Mouse (Mus musculus): ENCODE measurements around the gene Tubb2b. TPM values are rescaled to one million over a fixed set of nuclear protein-coding genes. Genes with fewer than 3 reads are reported as not detected.
A peak's percentile ranks its signal among the peaks of the same experiment; 100 is the strongest.
"Not testable (repeated sequence)": the region's sequence is repeated elsewhere in the genome, so short reads cannot be mapped to it uniquely, and the experiment has no call there.

Gene Tubb2b
- polyA plus RNA-seq, 1 experiment = 1.7 TPM

DNA sequence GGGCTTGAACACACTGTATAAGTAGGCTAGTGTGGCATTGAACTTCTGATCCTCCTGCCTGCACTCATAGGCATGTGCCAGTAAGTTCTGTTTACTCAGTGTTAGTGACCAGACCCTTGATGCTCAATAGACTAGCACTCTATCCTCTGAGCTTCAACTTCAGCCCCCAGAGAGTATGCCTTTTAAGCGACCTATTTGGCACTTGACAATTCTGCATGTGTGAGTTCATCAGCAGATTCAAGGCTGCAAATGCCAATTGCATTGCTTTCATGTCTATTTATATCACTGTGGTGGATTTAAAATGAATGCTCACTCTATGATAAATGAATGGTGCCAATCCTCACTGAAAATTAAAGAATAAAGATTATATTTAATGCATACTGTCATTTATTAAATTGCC lies 24.9 kb downstream of the Tubb2b start:
- Histone ChIP-seq H3K4me3 (ENCODE audit: insufficient read depth, low read depth, low read length) (no peak overlapping the region), H3K27ac (replicated peaks; ENCODE audit: low read depth, low read length) (no peak overlapping the region), H3K4me1 (ENCODE audit: control insufficient read depth, insufficient read depth, insufficient read length, low read length) (no peaks in the 10 kb centered on the region; the same call in 1 of the 2 replicates)

DNA sequence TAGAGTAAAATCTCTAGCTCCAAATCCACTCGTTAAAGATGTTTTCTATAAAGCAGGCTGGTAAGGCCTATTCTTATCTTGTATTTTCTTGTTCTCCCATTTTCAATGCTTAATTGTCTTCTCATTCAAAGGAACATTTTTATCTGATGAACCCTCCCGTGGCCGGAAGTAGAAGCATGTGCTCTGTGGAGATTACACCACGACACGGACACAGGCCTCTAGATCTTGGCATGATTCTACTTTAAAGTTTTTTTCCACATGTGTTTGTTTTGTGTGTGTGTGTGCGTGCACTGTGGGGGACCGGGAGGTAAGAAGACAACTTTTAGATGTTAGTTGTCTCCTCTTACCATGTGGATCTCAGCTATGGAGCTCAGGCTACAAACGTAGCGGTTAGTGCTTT lies 28.4 kb downstream of the Tubb2b start:
- Histone ChIP-seq H3K4me1 (ENCODE audit: control insufficient read depth, insufficient read depth, insufficient read length, low read length) (peaks cover 3% of the 10 kb centered on the region), H3K4me3 (ENCODE audit: insufficient read depth, low read depth, low read length) (no peak overlapping the region), H3K27ac (replicated peaks; ENCODE audit: low read depth, low read length) (0 out of 2 replicates have a peak overlapping the region, but pooled peaks have one; percentile 8)

DNA sequence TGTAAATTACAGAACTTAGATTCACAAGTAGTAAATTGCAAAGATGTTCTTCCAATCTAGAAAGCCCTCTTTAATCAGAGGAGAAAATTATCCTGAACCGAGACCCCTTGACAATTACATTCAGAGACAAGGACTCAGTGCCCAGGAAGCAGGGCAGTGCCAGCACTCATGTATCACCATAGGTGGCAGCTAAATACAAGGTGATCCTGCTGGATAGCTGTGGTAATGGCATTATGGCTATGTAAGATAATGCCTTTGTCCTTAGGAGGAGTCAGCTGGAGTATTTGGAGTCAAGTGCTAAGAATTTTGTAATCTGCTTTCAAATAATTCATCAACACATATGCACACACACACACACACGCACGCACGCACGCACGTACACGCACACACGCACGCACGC lies 29.0 kb downstream of the Tubb2b start:
- Histone ChIP-seq H3K4me1 (ENCODE audit: control insufficient read depth, insufficient read depth, insufficient read length, low read length) (peaks cover 5% of the 10 kb centered on the region), H3K27ac (replicated peaks; ENCODE audit: low read depth, low read length) (peak overlapping the region; percentile 29; the same call in 1 of the 2 replicates), H3K4me3 (ENCODE audit: insufficient read depth, low read depth, low read length) (no peak overlapping the region)

DNA sequence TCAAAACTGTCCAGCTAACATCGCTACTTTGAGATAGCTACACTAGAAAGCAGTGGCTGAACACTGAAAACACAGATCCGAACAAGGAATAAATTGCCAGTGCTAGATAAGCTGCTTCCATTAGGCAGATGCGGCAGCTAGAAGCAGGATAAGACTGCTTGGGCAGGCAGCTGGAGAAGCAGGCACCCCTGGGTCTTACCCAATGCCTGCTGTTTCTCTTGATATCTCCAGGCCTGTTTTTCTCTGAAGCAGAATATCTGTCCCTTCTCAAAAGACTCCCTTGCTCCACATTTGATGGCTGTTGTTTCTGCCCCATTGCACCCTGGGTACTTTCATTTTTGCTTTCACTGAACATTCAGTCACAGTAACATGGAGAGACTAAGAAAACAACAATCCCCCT lies 29.5 kb downstream of the Tubb2b start:
- H3K4me1 ChIP-seq (ENCODE audit: control insufficient read depth, insufficient read depth, insufficient read length, low read length) = peaks cover 5% of the 10 kb centered on the region
- no peak overlapping the region for H3K27ac ChIP-seq (replicated peaks; ENCODE audit: low read depth, low read length)
- no peak overlapping the region for H3K4me3 ChIP-seq (ENCODE audit: insufficient read depth, low read depth, low read length)

DNA sequence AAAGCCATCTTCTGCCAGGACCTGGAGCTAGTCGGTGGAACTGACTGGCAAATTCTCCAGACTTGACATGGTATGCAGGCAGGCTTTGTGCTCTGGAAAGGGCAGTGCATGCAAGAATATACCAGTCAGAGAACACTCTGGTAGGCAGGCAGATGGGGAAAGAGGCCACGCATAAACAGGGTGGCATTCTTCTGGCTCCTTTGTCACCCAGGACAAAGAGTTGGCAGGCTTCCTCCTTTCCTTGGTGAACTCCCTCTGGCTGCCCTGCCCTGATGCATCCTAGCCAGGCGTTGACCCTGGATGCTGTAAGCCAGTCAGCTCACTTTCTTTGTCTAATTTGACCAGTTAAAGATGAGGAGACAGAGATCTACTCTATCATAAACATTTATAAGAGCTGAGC lies 33.2 kb downstream of the Tubb2b start:
- Histone ChIP-seq H3K27ac (replicated peaks; ENCODE audit: low read depth, low read length) (peak overlapping the region; percentile 6), H3K4me3 (ENCODE audit: insufficient read depth, low read depth, low read length) (no peak overlapping the region)

DNA sequence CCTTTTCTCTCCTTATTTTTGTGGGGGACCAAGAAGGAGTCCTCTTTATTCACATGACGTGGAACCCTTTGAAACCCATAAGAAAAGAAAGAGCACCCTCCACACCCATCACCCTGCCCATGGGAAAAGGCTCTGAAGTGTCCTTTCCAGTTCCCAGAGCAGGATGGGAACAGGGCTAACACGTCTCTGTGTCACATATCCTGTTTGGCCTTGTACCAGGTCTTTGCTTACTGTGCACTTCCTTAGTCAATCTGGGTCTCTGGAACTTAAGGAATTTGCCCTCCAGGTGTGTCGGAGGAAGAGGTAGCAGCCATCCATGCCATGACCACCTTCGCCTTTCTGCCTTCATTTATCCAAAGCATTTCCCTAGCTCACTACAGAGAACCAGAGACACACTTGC lies 33.8 kb downstream of the Tubb2b start:
- peak overlapping the region; percentile 86 for H3K27ac ChIP-seq (replicated peaks; ENCODE audit: low read depth, low read length)
- H3K4me3 ChIP-seq (ENCODE audit: insufficient read depth, low read depth, low read length) = no peak overlapping the region
- H3K4me1 ChIP-seq (ENCODE audit: control insufficient read depth, insufficient read depth, insufficient read length, low read length) = peaks cover 9% of the 10 kb centered on the region

More for the DNA sequence above, 33.2 kb downstream of the Tubb2b start:
- peaks cover 9% of the 10 kb centered on the region for H3K4me1 ChIP-seq (ENCODE audit: control insufficient read depth, insufficient read depth, insufficient read length, low read length)

DNA sequence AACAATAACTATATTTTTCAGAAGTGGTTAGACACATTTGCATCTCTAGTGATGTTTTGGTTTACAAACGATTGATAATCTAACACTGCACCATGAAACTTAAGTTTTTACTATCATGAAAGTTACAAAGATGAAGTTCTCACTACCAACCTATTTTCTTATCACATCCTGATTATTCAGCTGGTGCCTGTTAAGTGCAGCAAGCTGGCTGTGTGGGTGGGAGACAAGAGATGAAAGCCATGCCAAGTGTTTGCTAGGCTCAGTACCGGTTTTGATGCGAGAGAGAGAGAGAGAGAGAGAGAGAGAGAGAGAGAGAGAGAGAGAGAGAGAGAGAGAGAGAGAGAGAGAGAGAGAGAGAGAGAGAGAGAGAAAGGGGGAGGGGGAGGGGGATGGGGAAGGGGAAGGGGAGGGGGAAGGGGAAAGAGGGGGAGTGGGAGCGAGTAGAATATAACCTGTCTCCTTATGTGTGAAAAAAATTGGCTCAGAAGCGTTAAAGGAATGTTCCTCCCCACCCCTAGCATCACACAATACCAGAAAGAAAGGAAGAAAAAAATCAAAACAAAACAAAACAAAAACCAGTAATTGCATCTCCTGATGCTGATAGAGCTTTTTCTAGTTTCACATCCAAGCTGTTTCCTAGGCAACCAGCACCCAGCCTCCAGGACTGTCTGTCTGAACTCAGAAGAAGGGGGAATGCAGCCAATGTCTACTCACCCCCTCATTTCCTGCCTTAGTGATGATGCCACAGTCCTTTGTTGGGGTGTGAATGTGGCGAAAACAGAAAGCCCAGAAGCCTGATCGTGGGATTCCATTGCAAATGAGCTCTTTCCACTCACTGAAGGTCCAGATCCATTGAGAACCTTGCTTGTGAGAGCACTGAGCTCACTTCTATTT lies 34.5 kb downstream of the Tubb2b start:
- Histone ChIP-seq H3K4me3 (ENCODE audit: insufficient read depth, low read depth, low read length) (no peak overlapping the region), H3K27ac (replicated peaks; ENCODE audit: low read depth, low read length) (peak overlapping the region; percentile 86), H3K4me1 (ENCODE audit: control insufficient read depth, insufficient read depth, insufficient read length, low read length) (peaks cover 9% of the 10 kb centered on the region; the same call in 1 of the 2 replicates)

DNA sequence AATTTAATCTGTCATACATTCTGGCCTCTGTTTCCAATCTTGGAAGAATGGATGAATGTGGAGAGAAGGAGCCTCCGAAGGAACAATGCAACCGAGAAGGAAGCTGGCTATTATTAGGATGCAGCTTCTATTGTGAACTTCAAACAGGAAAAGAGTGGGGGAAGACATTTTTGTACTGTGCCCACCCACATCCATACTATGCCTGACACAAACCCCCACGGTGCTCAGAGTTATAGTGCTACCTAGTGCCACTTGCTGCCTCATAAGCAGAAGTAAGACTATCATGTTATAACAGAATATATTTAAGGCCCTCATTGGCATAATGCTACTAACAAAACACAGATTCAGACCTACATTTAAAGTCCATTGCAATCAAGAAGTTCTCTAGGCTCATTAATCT lies 40.9 kb downstream of the Tubb2b start:
- Histone ChIP-seq H3K4me1 (ENCODE audit: control insufficient read depth, insufficient read depth, insufficient read length, low read length) (peaks cover 5% of the 10 kb centered on the region; the same call in 1 of the 2 replicates), H3K27ac (replicated peaks; ENCODE audit: low read depth, low read length) (peak overlapping the region; percentile 41; the same call in 1 of the 2 replicates), H3K4me3 (ENCODE audit: insufficient read depth, low read depth, low read length) (no peak overlapping the region)

DNA sequence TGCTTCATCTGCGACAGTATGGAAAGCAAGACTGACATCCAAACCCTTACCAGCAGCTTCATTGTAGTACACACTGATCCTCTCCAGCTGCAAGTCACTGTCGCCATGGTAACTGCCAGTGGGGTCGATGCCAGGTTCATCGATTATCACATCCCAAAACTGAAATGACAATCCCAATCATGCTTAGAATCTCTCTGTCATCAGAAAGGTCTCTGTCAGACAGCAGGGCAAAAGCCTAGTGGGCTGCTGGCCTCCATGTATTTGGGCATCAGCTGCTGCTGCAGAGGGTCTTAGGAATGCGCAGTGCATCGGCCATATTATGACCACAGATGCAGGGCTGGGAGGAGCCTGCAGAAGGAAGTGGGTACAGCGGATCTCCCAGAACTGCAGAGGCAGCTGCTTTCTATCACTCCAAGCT lies 41.4 kb downstream of the Tubb2b start:
- Histone ChIP-seq H3K4me3 (ENCODE audit: insufficient read depth, low read depth, low read length) (0 out of 2 replicates have a peak overlapping the region, but pooled peaks have one; percentile 13), H3K27ac (replicated peaks; ENCODE audit: low read depth, low read length) (peak overlapping the region; percentile 33; the same call in 1 of the 2 replicates), H3K4me1 (ENCODE audit: control insufficient read depth, insufficient read depth, insufficient read length, low read length) (peaks cover 5% of the 10 kb centered on the region)

DNA sequence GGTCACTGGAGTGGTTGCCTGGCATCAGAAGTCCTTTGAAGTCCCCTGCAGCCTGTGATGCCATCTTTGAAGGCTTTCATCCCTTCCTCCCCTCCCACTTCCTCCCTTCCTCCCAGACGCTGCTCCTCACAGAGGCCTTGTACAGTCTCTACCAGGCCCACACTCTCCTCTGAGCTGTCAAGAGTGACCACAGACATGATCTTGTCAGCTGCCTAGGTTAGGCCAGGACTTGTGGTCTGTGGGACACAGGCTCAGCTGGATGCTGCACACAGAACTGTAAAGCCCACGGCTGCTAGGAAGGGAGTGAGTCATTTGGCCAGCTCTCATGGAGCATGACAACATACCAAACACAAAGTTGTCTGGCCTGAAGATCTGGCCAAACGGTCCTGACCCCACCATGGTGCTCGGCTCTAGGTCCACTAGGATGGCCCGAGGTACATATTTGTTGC lies 42.0 kb downstream of the Tubb2b start:
- H3K4me3 ChIP-seq (ENCODE audit: insufficient read depth, low read depth, low read length); H3K27ac ChIP-seq (replicated peaks; ENCODE audit: low read depth, low read length); H3K4me1 ChIP-seq (ENCODE audit: control insufficient read depth, insufficient read depth, insufficient read length, low read length): not testable (repeated sequence)

DNA sequence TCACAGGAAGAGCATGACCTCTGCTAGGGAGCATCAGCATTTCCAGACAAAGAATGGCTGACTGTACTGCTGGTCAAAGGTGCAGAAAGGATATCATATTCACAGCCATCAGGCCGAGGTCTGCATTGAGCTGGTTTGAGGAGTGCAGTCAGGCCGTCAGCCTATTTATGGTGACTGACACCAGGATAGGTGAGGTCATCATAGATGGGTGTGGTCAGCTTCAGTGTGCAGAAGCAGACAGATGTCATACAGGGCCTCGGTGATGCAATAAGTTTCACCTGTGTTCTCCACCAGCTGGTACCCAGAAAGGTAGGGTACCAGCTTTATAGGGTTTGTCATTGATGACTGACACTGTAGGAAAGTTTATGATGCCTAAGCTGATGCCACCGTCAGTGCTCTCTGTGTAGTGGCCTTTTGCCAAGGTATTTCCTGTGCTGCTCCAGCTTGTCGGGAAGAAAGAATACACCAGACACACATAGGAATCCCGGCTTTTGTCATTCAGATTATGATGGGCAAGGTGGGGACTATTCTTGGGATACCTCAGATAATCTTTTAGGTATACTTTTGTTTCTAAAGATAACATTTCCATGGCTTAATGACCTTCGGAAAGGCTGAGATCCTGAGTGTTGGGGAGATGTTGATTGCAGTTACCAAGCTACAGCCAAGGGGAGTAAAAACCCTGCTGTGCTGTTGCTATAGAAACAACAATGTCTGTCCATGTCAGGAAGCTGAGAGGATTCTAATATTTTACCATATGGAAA lies 43.0 kb downstream of the Tubb2b start:
- Histone ChIP-seq H3K27ac (replicated peaks; ENCODE audit: low read depth, low read length) (peak overlapping the region; percentile 18), H3K4me3 (ENCODE audit: insufficient read depth, low read depth, low read length) (no peak overlapping the region), H3K4me1 (ENCODE audit: control insufficient read depth, insufficient read depth, insufficient read length, low read length) (peaks cover 9% of the 10 kb centered on the region)

DNA sequence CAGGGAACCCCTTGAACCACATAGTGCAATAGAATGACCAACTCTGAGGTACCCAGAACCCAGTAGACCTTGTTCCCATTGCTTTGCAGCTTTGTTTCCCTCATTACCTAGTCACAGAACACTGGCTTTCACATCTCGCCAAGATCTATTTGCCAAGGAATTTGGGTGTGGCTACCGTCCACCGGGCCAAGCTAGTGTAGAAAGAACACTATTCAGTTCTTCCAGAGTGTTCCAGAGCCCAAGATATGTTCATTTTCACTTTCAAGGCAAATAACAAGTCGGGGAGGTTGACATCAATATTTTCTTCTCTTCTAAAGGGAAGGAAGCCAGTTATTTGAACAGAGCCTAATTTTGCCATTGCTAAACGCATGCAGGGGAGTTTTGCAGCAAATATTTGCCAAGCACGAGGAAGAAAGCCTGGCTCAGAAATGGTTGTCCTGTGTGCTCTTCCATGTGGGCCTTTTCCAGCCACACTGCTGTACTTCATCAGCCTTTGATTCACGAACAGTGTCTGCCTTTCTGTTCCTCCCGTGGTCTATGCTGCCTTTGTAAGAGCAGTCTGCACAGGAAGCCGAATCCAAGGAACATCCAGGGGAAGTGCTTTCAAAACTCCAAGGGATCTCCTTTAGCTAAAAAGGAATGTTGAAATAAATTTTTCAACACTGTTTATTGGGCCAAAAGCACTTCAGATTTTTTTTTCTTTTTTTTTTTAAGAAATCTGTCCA lies 46.1 kb downstream of the Tubb2b start:
- Histone ChIP-seq H3K27ac (replicated peaks; ENCODE audit: low read depth, low read length) (peak overlapping the region; percentile 88), H3K4me3 (ENCODE audit: insufficient read depth, low read depth, low read length) (no peak overlapping the region), H3K4me1 (ENCODE audit: control insufficient read depth, insufficient read depth, insufficient read length, low read length) (peaks cover 9% of the 10 kb centered on the region)

DNA sequence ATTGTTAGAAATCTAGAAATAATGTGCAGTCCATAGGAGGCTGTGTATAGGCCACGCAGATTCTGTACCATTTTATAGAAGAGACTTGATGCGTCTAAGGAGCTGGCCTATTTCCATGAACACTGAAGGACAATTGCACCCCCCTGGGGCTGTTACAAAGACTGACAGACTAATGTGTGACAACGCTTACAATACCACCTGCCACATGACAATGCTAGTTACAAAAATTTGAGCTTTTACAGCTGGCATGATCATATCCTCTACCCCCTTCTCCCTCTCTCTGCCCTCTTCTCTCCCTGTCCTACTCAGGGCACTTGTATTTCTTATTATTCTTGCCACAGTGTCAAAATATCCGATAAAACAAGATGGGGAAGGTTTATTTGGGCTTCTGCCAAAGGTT lies 48.3 kb downstream of the Tubb2b start:
- Histone ChIP-seq H3K4me1 (ENCODE audit: control insufficient read depth, insufficient read depth, insufficient read length, low read length) (peaks cover 8% of the 10 kb centered on the region), H3K27ac (replicated peaks; ENCODE audit: low read depth, low read length) (no peak overlapping the region), H3K4me3 (ENCODE audit: insufficient read depth, low read depth, low read length) (no peak overlapping the region)

DNA sequence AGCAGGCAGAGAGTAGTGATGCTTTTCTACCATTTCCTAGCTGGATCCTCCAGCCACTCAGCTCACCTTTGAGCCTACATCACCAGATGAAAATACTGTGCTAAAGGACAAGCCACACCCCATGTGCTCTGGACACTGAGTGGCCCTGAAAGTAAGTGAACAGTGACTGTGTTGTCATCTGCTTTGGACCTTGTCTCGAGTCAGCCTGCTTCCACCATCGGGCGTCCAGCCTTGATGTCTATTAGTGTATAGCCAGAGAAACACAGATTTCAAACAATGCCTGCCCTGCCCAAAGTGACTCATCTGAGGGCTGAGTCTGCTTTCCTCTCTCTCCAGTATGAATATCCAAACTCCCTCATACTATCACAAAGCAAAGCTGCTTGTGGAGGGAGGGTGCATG lies 50.5 kb downstream of the Tubb2b start:
- peaks cover 9% of the 10 kb centered on the region for H3K4me1 ChIP-seq (ENCODE audit: control insufficient read depth, insufficient read depth, insufficient read length, low read length)
- no peak overlapping the region for H3K4me3 ChIP-seq (ENCODE audit: insufficient read depth, low read depth, low read length)
- no peak overlapping the region for H3K27ac ChIP-seq (replicated peaks; ENCODE audit: low read depth, low read length)

Data from brown adipose tissue, adult 24 weeks (tissue).